Mouse (Mus musculus) C2C12 (cell line): Measurements from ENCODE around the gene Ino80b.

ENCODE experiments used
- CTCF ChIP-seq: IDR thresholded peaks from one replicate; pipeline ENCODE4 v1.5.1; 2011; ENCODE audit not compliant: control insufficient read depth, insufficient read depth, insufficient read length
- MAX ChIP-seq: IDR thresholded peaks from one replicate; pipeline ENCODE4 v1.6.1; 2011; ENCODE audit warnings: mild to moderate bottlenecking, control low read depth
- USF1 ChIP-seq: IDR thresholded peaks from one replicate; pipeline ENCODE4 v1.6.1; 2011; ENCODE audit warnings: low read depth, mild to moderate bottlenecking, control low read depth, moderate library complexity

DNA sequence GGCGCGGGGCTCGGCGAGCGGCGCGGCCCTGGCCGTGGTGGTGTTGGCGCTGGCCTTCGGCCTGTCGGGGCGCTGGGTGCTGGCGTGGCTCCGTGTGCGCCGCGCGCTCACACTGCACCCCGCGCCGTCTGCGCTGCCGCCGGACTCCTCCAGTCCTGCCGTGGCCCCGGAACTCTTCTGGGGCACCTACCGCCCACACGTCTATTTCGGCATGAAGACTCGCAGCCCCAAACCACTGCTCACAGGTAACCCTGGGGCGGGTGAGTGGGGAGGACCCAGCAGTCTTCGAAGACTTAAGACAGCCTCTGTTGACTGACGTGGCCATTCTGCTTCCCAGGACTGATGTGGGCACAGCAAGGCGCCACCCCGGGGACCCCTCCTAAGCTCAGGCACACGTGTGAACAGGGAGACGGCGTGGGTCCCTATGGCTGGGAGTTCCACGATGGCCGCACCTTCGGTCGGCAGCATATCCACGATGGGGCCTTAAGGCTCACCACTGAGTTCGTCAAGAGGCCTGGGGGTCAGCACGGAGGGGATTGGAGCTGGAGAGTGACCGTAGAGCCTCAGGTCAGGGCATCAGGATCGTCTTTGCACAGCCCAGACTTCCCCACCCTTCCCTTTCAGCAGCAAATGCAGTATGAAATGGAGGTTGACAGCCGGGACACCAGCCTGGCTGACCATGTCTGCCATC lies 9.4 kb downstream of the Ino80b start:
- TF ChIP-seq CTCF (no peak), USF1 (no peak), MAX (no peak)
